Mouse (Mus musculus): Measurements from ENCODE around the gene Dok3.

DNA sequence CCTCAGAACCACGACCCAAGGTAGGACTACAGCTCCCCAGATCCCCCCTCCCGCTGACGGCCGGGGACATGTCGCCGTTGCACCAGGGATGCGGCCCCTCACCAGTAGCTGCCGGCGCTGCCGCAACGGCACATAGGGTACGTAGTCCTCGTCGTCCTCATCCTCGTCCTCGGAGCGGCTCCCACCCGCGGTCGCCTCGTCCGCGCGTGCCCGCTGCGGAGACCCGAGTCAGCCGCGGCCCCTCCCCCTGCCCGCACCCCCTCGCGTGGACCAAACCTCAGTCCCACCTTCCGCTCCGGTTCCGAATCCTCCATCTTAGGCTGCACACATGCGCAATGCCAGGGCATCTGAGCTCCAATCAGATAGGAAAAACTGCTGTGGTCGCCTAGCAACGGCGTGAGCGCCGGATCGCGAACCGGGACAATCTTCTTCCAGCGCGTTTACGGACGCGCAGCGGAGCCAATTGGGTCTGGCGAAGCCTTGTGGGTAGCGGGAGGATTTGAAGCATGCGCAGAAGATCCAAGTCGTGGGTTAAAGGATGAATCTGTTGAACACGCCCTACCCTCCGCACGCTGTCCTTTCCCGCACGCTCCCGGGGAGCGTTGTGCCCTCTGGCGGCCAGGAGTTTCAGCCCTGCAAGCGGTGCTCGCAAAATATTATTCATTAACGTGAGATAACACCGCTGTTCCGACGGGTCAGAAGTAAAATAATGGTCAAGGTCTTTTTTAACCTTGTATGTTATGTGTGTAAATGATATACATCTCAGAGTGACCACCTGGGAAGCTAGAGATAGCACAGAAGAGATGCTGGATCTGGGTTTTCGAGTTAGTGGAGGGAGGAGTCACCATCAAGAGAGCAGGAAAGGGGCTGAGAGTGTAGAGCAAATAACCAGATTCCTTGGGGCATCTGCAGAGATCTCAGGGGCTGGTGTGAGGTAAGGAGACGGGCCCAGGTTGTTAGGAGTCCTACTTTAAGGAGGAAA lies 7.4 kb upstream of the Dok3 start, which contains the start of gene Ddx41:
- TF ChIP-seq POLR2A (IDR thresholded peaks at IDR 0.05; ENCODE audit: low read depth, low read length): peak; percentile 33
- peak; percentile 96 for TF ChIP-seq CTCF (conservative IDR thresholded peaks at IDR 0.05; ENCODE audit: insufficient read depth, insufficient read length, low read depth, low read length)
